Mouse (Mus musculus): ENCODE data around the gene Gm6588.
A peak's percentile ranks its signal among the peaks of the same experiment; 100 is the strongest.

Gene Gm6588

DNA sequence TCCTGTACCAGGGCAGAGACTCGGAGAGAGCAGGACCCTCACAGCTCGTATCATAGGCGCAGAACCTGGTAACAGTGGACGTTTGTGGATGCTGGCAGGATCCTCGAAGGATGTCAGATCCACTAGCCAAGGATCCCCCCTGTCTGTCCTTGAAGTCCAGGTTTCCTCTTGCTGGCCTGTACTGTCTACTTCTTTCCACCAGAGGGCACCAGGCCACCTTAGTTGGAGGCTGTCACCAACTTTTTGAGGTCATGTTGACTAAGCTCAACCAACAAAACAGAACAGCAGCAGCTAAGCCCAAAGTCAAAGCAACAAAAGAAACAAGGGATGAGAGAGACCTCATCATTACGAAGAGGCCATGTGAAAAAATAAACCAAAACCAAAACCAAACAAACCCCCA lies 20.9 kb downstream of the Gm6588 start:
- no peak for DNase-seq (ENCODE audit: low read depth, low spot score)

DNA sequence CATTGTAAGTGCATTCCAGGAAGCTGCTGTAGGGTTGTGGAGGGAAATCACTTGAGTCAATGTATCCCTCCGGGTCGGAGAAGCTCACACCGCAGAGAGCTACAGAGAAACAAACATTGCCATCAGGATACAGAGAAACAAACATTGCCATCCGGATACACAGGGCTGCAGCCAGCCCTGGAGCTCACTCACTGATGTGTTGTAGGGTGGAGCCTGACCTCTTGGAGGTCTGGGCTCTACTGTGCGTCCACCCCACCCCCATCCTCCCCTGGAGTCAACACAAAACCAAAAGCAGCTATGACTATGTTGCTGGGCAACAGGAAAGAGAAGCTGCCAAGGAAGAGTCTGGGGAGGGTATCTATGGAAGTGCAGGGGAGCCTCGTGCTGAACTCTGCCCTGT lies 24.2 kb downstream of the Gm6588 start:
- DNase-seq (ENCODE audit: low read depth, low spot score), result no peak

- no peak for DNase-seq (ENCODE audit: low read depth, low spot score)
Measured at GRCm38 (mm10) chr5:112481946-112482410, 32.8 kb downstream of the Gm6588 start.

GRCm38 (mm10) chr5:112482551-112482950 lies 33.3 kb downstream of the Gm6588 start:
- no peak for DNase-seq (ENCODE audit: low read depth, low spot score)

- no peak for DNase-seq (ENCODE audit: low read depth, low spot score)
Measured at GRCm38 (mm10) chr5:112483030-112483429, 33.8 kb downstream of the Gm6588 start.

GRCm38 (mm10) chr5:112484924-112485715 lies 35.9 kb downstream of the Gm6588 start:
- DNase-seq (ENCODE audit: low read depth, low spot score), result no peak

DNA sequence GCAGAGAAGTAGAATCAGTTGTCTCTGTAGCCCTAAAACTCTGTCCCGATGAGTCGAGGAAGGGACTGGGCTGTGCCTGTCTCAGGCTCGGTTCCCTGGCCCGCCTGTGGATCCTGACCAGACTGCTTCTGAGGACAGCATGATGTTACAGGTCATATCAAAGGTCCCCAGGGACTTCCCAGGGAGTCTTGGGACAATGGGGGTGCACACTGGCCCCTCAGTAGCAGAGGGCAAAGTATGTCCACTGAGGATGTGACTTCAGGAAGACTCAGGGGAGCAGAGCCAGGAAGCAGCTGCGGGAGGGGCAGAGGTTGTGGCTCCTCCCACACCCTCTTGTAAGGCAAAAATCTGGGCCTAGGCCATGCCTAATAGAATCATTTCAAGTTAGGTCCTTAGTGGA lies 37.2 kb downstream of the Gm6588 start:
- DNase-seq (ENCODE audit: low read depth, low spot score), result no peak

DNA sequence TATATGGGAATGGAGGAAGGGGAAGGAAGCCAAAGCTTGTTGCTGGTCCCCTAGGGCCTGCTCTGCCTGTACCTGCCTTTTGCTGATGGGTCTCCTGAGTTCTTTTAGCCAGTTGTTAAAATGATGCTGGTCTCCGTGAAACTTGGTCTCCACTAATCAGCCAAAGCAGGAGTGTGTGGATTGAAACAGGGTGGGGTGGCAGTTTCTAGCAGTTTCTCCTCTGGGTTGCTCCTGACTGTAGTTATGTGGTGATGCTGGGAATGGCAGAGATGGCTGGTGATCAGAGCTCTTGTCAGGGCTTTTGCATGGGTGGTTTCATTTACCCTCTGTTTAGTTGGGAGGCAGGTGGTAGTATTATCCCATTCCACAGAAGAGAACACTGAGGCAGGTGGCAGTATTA lies 38.3 kb downstream of the Gm6588 start:
- no peak for DNase-seq (ENCODE audit: low read depth, low spot score)

- no peak for DNase-seq (ENCODE audit: low read depth, low spot score)
Measured at GRCm38 (mm10) chr5:112488101-112488776, 39.0 kb downstream of the Gm6588 start.

DNA sequence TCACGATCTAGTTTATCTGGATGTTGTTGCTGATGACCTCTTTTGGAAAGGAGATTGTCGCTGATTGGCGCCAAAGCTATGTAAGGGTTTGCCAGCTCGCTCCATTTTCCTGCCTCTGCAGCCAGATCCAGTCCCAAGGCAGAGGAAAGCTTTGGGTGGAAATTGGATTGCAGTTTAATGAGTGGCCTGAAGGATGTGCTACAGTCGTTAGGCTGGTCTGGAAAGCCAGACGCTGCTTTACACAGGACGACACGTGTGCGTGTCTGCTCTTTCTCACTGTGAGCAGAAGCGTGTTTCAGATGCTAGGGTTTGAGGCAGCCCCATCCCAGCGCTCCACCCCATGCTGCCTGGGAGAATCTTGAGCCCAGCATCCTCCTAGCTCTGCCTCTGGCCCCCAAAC lies 42.3 kb downstream of the Gm6588 start:
- no peak for DNase-seq (ENCODE audit: low read depth, low spot score)

- DNase-seq (ENCODE audit: low read depth, low spot score), result peak; percentile 45
Measured at GRCm38 (mm10) chr5:112493492-112493891, 44.3 kb downstream of the Gm6588 start.

DNA sequence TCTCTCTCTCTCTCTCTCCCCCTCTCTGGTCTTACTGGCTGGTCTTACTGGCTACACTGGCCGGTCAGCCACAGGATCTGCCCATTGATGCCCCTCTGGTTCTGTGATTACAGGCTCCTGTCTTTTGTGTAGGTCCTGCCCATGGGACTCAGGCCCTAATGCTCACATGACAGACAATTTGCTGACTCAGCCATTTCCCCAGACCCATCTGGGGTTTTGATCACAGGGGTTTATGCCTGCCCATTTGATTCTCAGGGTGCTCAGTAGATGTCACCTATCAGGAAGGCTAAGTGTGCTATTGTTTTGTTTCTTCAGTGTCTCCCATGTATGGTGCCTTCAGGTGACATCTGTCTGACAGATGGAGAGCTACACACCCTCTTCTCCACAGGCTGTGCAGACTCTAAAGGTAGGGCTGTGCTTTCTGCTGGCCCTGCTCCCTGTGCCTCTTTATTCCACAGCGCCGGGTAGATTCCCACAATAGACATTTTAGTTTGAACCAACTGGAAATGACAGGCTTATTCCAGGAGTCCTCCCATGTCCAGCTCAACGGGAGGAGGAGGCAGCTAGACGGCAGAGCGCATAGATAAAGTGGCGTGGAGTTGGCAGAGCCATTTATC lies 47.6 kb downstream of the Gm6588 start:
- DNase-seq (ENCODE audit: low read depth, low spot score), result no peak

DNA sequence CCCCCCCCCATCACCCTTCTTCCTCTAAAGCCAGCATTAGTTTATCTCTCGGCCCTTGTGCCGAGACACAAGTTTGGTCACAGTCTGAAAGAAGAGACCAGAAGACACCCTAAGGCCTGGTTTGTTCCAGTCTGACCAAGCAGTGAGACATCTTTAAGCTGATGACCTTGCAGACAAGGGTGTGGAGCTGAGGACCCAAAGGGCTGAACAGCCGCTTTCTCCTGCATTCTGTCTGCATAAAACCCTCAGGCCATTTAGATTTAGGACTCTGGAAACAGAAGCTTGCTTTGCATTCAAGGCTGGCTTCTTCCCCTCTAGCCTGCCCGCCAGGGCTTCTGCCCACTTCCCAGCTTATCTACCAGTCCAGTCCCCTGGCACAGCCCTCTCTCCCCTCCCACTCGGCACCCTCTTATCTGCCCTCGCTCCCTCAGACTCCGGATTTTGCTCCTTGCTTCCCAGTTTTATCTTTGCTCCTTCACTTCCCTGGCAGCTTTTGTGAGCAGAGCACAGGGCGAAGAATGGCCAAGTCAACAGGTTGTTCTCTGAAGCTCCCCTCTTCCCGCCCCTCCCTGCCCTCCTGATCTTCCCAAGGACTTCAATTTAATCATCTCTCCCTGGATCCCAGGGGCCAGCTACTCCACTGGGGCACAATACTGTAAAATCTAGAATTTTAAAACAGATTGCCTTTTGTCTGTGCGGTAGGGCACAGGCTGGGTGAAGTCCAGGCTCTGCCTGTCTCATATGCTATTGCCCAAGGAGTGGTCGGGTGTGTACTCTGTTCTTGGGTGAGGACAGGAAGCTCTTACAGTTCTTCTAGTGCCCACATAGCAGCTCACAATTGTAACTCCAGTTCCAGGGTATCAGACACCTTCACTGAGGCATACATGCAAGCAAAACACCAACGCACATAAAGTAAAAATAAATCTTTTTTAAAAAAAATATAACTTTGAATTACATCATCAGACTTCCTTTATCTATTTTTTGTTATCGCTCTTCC lies 50.0 kb downstream of the Gm6588 start:
- DNase-seq (ENCODE audit: low read depth, low spot score), result no peak

DNA sequence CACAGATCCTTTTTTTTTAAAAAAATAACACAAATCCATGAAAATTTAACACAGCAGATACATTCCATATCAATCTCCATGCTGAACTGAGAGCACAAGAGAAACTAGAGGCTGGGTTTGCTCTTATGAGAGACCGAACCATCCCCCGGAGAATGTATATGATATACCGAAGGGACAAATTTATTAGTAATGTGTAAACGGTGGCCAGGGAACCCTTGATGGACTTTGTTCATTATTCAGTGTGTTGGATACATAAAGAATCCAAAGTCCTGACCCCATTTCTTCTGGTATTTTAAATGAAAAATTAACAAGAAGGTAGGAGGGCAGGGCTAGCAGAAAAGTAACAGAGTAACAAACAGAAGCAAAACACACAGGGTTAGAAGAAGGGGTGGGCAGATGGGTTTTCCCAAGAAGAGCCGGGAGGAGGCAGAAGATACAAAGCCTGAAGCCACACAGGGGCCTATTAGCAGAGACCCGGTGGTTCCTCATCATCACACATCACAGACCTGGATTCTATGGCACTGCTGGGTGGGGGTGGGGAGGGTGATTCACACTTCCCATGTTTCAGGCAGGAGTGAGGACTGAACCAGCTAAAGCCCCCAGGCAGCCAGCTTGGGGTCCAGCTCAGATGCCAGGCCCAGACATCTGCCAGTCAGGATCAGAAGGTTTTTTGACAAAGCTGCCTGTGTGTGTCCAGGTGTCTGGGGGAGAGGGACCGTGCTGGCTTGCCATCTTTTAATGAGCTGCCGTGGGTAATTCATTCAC lies 50.9 kb downstream of the Gm6588 start:
- no peak for DNase-seq (ENCODE audit: low read depth, low spot score)

Data from WW6 (cell line).